Comparison of ENCODE assay signal across 17 mouse cellular contexts in genomic region chr4:47818371-47819159, GRCm38 (mm10).
DNase-seq lines count a peak whose midpoint lies in the region; ATAC-seq lines count a peak whose summit lies in the region.
"Had no signal": no experiment of that assay in that cellular context is flagged by ENCODE, and none has a peak within 500 bp of the region (broad histone marks: within the 10 kb centered on the region; RNA-seq: fewer than 3 reads in every experiment).

No protein-coding gene starts in this region.

- H3K27me3 ChIP-seq in forebrain, embryonic 16.5 days (replicated peaks; ENCODE audit: control insufficient read depth, insufficient read depth, low read length) = no peaks in the 10 kb centered on the region
- H3K27me3 ChIP-seq: heart, embryonic 13.5 days; intestine, embryonic 15.5 days; liver, embryonic 12.5 days had no signal

- peak; percentile 12 to 42 for DNase-seq in layer of hippocampus, adult 8-10 months (ENCODE audit: low spot score in 2 of 2)
- no peak for DNase-seq in layer of hippocampus, postnatal 25 days (ENCODE audit: extremely low spot score in 1 of 2, low spot score in 1 of 2)
- DNase-seq in right cerebral cortex, postnatal 25 days = peak; percentile 45
- DNase-seq in heart, adult 8-10 months (ENCODE audit: low spot score) = no peak
- DNase-seq in c-Kit-positive CD71-positive TER-119-positive erythroid progenitor cells, embryonic 14.5 days (ENCODE audit: low spot score) = no peak
- DNase-seq: cerebellum, adult 9-11 months; gastrocnemius, postnatal 25 days; kidney, postnatal 25 days; lung, postnatal 14 days had no signal

- H3K9ac ChIP-seq in forebrain, embryonic 16.5 days (replicated peaks; ENCODE audit: low read depth, low read length) = no peak overlapping the region
- H3K9ac ChIP-seq: heart, embryonic 13.5 days; intestine, embryonic 15.5 days; liver, embryonic 12.5 days had no signal

- H3K36me3 ChIP-seq in forebrain, embryonic 16.5 days (ENCODE audit: control insufficient read depth, insufficient read depth) = no peaks in the 10 kb centered on the region
- H3K36me3 ChIP-seq: heart, embryonic 13.5 days; intestine, embryonic 15.5 days; liver, embryonic 12.5 days had no signal

- H3K4me1 ChIP-seq in forebrain, embryonic 16.5 days (replicated peaks; ENCODE audit: control insufficient read depth, insufficient read depth, low read length) = peaks cover 2% of the 10 kb centered on the region; the same call in 1 of the 2 replicates
- H3K4me1 ChIP-seq: intestine, embryonic 15.5 days; liver, embryonic 12.5 days had no signal

- WGBS in forebrain, embryonic 16.5 days = 85% methylated on average over 18 of the region's 18 CpGs

- H3K4me3 ChIP-seq in forebrain, embryonic 16.5 days (replicated peaks; ENCODE audit: low read length) = no peak overlapping the region
- H3K4me3 ChIP-seq: erythroblast, embryonic 14.5 days; heart, embryonic 13.5 days; intestine, embryonic 15.5 days; liver, embryonic 12.5 days had no signal

- no peaks in the 10 kb centered on the region for H3K9me3 ChIP-seq in forebrain, embryonic 16.5 days (ENCODE audit: control insufficient read depth, low read length)
- H3K9me3 ChIP-seq: heart, embryonic 13.5 days; intestine, embryonic 15.5 days; liver, embryonic 12.5 days had no signal

- ATAC-seq in CD4-positive, CD25-positive, alpha-beta regulatory T cell, adult 4 months = peak; percentile 61
- peak; percentile 84 for ATAC-seq in forebrain, embryonic 16.5 days
- ATAC-seq: intestine, embryonic 15.5 days; liver, embryonic 12.5 days; Patski had no signal

- H3K27ac ChIP-seq in forebrain, embryonic 16.5 days (ENCODE audit: low read length) = peak overlapping the region; percentile 5; the same call in 1 of the 2 replicates
- H3K27ac ChIP-seq: heart, embryonic 13.5 days; intestine, embryonic 15.5 days; liver, embryonic 12.5 days had no signal

- no peak overlapping the region for H3K4me2 ChIP-seq in forebrain, embryonic 16.5 days (ENCODE audit: low read length)
- H3K4me2 ChIP-seq: heart, embryonic 13.5 days; intestine, embryonic 15.5 days; liver, embryonic 12.5 days; midbrain, embryonic 11.5 days had no signal

Comparison
In these comparisons a context has a peak if more than half of its experiments do, and no peak if none do; other contexts are left out.
1. DNase-seq: peak in layer of hippocampus, adult 8-10 months (2 of 2) and right cerebral cortex, postnatal 25 days (single experiment); none in layer of hippocampus, postnatal 25 days (0 of 2), heart, adult 8-10 months (single experiment) and c-Kit-positive CD71-positive TER-119-positive erythroid progenitor cells, embryonic 14.5 days (single experiment).